Mouse (Mus musculus) embryonic facial prominence, embryonic 14.5 days (tissue): ENCODE results near the gene Pdzd2. TPM values are rescaled to one million over a fixed set of nuclear protein-coding genes. Genes with fewer than 3 reads are reported as not detected.
A peak's percentile ranks its signal among the peaks of the same experiment; 100 is the strongest.

ENCODE experiments used
- ATAC-seq: fragments of 200-750 bp; cut with Nextera tagmentation; 2 replicates; pipeline ENCODE4 v1.8.0; 2017; ENCODE audit warnings: low read depth, moderate number of reproducible peaks, moderate TSS enrichment
- DNase-seq: peaks from one replicate; pipeline ENCODE4 v3.0.0-alpha.2; 2015; ENCODE audit warnings: low spot score
- H3K27ac ChIP-seq: fragments of 300-500 bp; sonication (generic); replicated peaks from 2 replicates; pipeline ENCODE4 v1.5.1; 2014; ENCODE audit warnings: low read depth, mild to moderate bottlenecking, low read length, moderate library complexity
- H3K27me3 ChIP-seq: fragments of 300-500 bp; sonication (generic); replicated peaks from 2 replicates; pipeline ENCODE4 v1.6.1; 2014; ENCODE audit warnings: low read length; ENCODE audit not compliant: control insufficient read depth, insufficient read depth
- H3K36me3 ChIP-seq: fragments of 300-500 bp; sonication (generic); 2 replicates; pipeline ENCODE4 v1.6.1; 2014; ENCODE audit warnings: low read length, mixed read lengths; ENCODE audit not compliant: control insufficient read depth, insufficient read depth
- H3K4me1 ChIP-seq: fragments of 300-500 bp; sonication (generic); 2 replicates; pipeline ENCODE4 v1.6.1; 2014; ENCODE audit warnings: antibody characterized with exemption, low read length; ENCODE audit not compliant: control insufficient read depth, insufficient read depth
- H3K4me2 ChIP-seq: fragments of 300-500 bp; sonication (generic); 2 replicates; pipeline ENCODE4 v1.6.1; 2014; ENCODE audit warnings: low read depth, mild to moderate bottlenecking, low read length, moderate library complexity, mixed read lengths
- H3K4me3 ChIP-seq: fragments of 300-500 bp; sonication (generic); 2 replicates; pipeline ENCODE4 v1.5.1; 2014; ENCODE audit warnings: low read depth, mild to moderate bottlenecking, low read length
- H3K9ac ChIP-seq: fragments of 300-500 bp; sonication (generic); 2 replicates; pipeline ENCODE4 v1.6.1; 2014; ENCODE audit warnings: low read depth, mild to moderate bottlenecking, low read length, moderate library complexity, mixed read lengths
- H3K9me3 ChIP-seq: fragments of 300-500 bp; sonication (generic); 2 replicates; pipeline ENCODE4 v1.6.1; 2016; ENCODE audit warnings: low read length; ENCODE audit not compliant: control insufficient read depth
- WGBS: fragments of 180-500 bp; shearing (Covaris S2); extraction: QIAGEN DNeasy Blood & Tissue Kit; methylation state at CpG from one replicate; pipeline ENCODE4 v1.1.7; 2014; 5-methylcytosine and 5-hydroxymethylcytosine counted together
- polyA plus RNA-seq: library from polyadenylated mRNA; unstranded; fragments of >200 nt; fragmentation: Nextera tagmentation; extraction: Ambion mirVana; gene quantifications from 2 replicates; pipeline ENCODE4 v1.2.1, GENCODE M21; 2014

The Pdzd2 gene
- polyA plus RNA-seq, 1 experiment from 2014 or later = 28.0 TPM

DNA sequence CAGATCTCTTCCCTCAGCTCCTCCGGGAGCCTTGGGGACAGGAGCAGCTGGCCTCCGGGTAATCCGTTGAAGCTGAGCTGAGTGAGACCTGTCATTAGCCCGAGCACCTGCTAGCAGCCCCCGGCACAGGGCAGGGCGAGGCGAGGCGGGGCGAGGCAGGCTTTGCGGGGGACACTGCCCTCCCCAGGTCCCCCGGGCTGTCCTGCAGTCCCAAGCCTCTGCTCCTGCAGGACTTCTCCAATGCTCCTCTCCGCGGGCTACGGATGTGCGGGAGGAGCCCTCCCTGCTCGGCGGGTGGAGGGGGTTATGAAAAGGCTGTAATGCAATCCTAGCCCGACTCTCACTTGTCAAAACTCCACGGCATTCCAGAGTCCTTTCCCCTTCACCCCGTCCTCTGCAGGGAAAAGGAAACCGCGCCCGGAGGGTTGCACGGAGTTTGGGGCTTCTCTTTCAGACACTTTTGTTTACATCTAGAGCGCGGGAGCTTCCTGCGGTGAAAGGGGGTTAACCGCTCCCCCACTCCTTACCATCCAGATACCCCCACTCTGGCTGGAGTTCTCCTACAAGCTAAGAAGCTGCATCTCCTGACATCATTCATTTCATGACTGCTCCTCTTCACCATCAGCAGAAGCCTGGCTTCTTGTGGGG is 190.3 kb downstream of the Pdzd2 start:
- Histone ChIP-seq H3K27ac (peak overlapping the region; percentile 72), H3K36me3 (no peaks in the 10 kb centered on the region), H3K4me3 (peak overlapping the region; percentile 48), H3K4me1 (peaks cover 28% of the 10 kb centered on the region), H3K9ac (peak overlapping the region; percentile 59), H3K9me3 (no peaks in the 10 kb centered on the region), H3K4me2 (peak overlapping the region; percentile 89), H3K27me3 (no peaks in the 10 kb centered on the region)
- DNase-seq (peak; percentile 76), ATAC-seq (peak; percentile 42)
- 2% methylated on average over 25 of the region's 28 CpGs for WGBS

DNA sequence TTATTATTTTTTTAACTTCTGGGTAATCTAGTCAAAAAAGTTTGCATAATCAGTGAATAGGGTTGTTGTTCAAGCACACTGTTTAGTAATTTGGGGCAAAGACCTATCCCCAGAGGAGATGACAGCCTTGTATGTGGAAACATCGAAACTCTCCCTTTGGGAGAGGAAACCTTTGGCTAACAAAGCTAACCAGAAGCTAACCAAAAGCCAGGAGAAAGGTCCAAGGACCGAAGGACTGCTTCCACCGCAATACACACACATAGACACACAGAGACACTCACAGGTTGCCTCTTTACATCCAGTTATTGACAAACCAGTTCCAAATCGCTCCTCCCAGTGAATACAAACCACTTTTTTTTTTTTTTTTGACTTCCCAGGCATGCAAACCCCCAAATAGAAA is 191.0 kb downstream of the Pdzd2 start:
- H3K27me3 ChIP-seq = no peaks in the 10 kb centered on the region
- ATAC-seq (no peak), DNase-seq (no peak)
- 35% methylated on average over 4 of the region's 4 CpGs for WGBS
- no peaks in the 10 kb centered on the region for H3K9me3 ChIP-seq
- H3K9ac ChIP-seq = peak overlapping the region; percentile 59; the same call in 1 of the 2 replicates
- no peaks in the 10 kb centered on the region for H3K36me3 ChIP-seq
- no peak overlapping the region for H3K27ac ChIP-seq
- H3K4me3 ChIP-seq = peak overlapping the region; percentile 48
- H3K4me1 ChIP-seq = peaks cover 31% of the 10 kb centered on the region
- peak overlapping the region; percentile 89 for H3K4me2 ChIP-seq

DNA sequence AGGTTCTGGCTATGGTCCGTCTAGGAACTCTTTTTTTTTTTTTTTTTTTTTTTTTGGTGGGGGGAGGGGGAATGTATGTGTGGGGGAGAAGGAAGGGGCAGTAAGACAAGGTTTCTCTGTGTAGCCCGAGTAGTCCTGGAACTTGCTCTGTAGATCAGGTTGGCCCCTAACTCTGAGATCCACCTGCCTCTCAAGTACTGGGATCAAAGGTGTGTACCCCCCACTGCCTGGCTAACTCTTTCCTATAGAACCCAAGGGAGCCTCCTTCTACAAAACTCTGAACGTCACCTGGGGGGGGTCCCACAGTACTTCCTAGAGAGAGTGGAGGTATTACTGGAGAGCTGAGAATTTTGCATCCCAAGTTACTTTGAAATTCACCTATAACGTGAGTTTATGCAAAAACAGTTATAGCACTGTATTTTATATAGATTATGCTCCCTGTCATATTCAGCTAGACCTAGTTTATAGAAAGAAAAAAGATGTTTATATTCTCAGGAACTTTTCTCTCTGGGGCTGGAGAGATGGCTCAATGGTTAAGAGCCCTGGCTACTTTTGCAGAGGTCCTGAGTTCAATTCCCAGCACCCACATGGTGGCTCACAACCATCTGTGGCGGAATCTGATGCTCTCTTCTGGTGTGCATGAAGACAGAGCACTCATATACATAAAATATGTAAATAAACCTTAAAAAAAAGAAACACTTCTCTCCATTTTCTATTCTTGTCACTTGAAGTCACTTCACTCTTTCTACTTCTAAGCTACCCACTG is 191.9 kb downstream of the Pdzd2 start:
- Histone ChIP-seq H3K36me3 (no peaks in the 10 kb centered on the region), H3K27me3 (no peaks in the 10 kb centered on the region), H3K4me3 (no peak overlapping the region; the same call in 1 of the 2 replicates), H3K9ac (no peak overlapping the region), H3K27ac (no peak overlapping the region), H3K9me3 (no peaks in the 10 kb centered on the region), H3K4me1 (peaks cover 31% of the 10 kb centered on the region), H3K4me2 (peak overlapping the region; percentile 89)
- no peak for ATAC-seq
- no peak for DNase-seq
- 61% methylated on average over 5 of the region's 5 CpGs for WGBS

DNA sequence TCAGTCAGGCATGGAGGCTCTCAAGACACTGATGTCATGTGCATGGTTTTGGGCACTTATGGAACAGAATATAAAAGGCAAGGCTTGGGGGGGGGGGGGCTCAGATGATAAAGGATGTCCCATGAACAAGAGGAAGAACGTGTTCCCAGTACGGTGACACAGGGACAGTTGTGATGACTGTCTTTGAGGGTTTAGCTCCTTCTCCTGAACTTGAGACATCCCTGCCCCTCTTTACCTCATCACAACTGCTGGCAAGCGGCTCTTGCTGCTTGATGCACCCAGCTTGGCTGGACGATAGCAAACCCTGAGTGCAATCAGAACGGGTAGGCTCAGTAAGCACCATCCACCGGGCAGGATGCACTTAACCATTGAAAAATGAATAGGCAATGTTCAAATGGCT is 192.9 kb downstream of the Pdzd2 start:
- Histone ChIP-seq H3K4me2 (no peak overlapping the region), H3K4me1 (peaks cover 31% of the 10 kb centered on the region), H3K36me3 (no peaks in the 10 kb centered on the region), H3K27me3 (no peaks in the 10 kb centered on the region), H3K9me3 (no peaks in the 10 kb centered on the region), H3K4me3 (no peak overlapping the region), H3K27ac (no peak overlapping the region), H3K9ac (no peak overlapping the region)
- WGBS = 79% methylated on average over 6 of the region's 6 CpGs
- DNase-seq (no peak), ATAC-seq (no peak)

DNA sequence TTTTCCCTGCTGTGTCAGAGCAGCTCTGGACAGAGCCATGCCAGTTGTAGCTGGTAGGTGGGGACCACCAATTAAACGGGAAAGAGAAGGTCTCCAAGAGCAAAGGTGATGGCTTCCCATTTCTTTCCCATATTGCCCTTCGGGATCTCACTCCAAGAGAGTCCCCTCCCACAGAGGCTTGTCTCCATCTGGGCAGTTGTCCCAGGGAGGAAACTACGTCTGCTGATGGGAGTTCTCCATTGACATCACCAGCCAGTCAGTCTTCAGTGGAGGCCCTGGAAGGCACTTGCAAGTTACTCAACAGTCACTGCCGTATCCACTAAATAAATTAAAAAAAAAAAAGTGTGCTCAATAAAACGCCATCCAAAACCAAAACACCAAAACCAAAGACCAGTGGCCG is 194.1 kb downstream of the Pdzd2 start:
- Histone ChIP-seq H3K27ac (no peak overlapping the region), H3K27me3 (no peaks in the 10 kb centered on the region), H3K9me3 (no peaks in the 10 kb centered on the region), H3K36me3 (no peaks in the 10 kb centered on the region), H3K4me2 (no peak overlapping the region), H3K4me1 (peaks cover 29% of the 10 kb centered on the region), H3K4me3 (no peak overlapping the region), H3K9ac (no peak overlapping the region)
- 64% methylated on average over 6 of the region's 6 CpGs for WGBS
- ATAC-seq (no peak), DNase-seq (no peak)

DNA sequence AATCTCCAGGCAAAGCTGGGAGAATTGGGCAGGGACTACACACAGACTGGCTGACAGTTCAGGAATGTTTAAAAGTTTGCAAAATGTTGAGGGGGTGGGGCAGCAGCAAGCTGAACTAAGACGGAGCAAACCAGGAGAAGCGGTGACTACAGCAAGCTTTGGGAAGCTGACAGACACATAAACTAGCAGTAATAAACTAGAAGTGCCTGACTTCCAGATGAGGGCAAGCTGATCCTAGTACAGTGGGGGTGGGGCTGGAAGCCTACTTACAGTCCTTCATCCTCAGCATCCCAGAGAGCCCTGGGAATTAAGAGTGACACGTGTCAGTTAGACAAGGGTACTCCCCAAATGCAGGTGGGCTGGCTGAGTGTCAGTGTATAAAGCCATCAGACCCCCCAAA is 194.5 kb downstream of the Pdzd2 start:
- ATAC-seq (no peak), DNase-seq (no peak)
- H3K27ac ChIP-seq = no peak overlapping the region
- H3K36me3 ChIP-seq = no peaks in the 10 kb centered on the region
- no peaks in the 10 kb centered on the region for H3K27me3 ChIP-seq
- no peaks in the 10 kb centered on the region for H3K9me3 ChIP-seq
- no peak overlapping the region for H3K4me3 ChIP-seq
- no peak overlapping the region for H3K9ac ChIP-seq
- H3K4me2 ChIP-seq = no peak overlapping the region
- WGBS = 32% methylated on average over 3 of the region's 3 CpGs
- peaks cover 25% of the 10 kb centered on the region for H3K4me1 ChIP-seq

DNA sequence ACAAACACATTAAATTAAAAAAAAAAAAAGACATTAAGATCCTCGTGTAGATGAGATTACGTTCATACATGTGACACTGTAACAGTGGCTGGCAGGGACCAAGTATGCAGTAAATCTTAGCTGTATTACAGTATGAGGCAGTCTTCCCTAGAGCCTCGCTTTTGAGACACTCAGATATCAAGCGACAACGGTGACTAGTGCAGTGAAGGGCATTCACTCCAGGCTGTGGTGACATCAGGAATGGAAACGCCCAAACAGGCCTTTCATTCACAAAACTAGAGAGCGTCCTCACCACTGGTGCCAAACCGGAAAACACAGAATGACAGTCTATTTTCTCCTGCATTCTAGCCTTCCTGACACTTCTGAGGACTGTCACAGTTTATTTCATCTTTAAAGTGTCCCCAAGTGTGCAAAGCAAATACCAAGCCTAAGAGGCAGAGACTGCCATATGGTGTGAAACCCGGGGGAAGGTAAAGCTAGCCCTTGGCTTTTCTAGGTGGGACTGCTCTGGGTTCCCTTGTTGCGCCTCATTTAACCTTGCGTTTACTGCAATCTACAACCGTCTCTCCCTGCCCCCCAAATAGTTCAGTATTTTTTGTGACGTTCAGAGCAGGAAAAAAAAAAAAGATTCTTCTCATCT is 195.9 kb downstream of the Pdzd2 start:
- WGBS = 61% methylated on average over 13 of the region's 13 CpGs
- Histone ChIP-seq H3K9me3 (no peaks in the 10 kb centered on the region), H3K9ac (no peak overlapping the region), H3K27me3 (no peaks in the 10 kb centered on the region), H3K4me3 (no peak overlapping the region), H3K4me2 (no peak overlapping the region), H3K4me1 (peaks cover 19% of the 10 kb centered on the region), H3K27ac (no peak overlapping the region), H3K36me3 (no peaks in the 10 kb centered on the region)
- ATAC-seq (no peak), DNase-seq (no peak)

DNA sequence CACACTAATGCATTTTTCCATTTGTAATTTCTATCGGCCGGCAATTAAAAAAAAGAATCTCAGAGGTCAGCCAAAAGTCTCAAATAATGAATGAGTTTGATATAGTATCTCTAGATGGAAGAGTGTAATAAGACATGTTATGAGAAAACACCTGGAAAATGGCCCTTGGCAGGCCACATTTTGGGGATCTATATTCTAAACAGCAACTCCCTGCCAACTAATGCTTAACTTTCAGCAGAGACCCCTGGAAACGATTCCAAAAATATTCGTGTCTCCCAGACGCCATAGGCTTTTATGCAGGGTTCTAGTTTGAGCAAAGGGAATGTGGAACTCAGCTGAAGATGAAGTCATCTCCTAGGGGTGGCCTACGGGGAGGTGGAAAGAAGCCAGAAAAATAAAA is 197.4 kb downstream of the Pdzd2 start:
- Histone ChIP-seq H3K4me2 (no peak overlapping the region), H3K9ac (no peak overlapping the region), H3K4me3 (no peak overlapping the region), H3K27me3 (no peaks in the 10 kb centered on the region), H3K27ac (no peak overlapping the region), H3K9me3 (no peaks in the 10 kb centered on the region), H3K36me3 (no peaks in the 10 kb centered on the region), H3K4me1 (peaks cover 19% of the 10 kb centered on the region)
- no peak for ATAC-seq
- WGBS = 52% methylated on average over 6 of the region's 6 CpGs
- peak; percentile 68 for DNase-seq
